Mouse (Mus musculus) neural tube, embryonic 11.5 days (tissue): Measurements from ENCODE around the gene Chpf. TPM values are rescaled to one million over a fixed set of nuclear protein-coding genes. Genes with fewer than 3 reads are reported as not detected.

Experiments
- ATAC-seq: fragments of 200-750 bp; cut with Nextera tagmentation; 2 replicates; pipeline ENCODE4 v1.8.0; 2017; ENCODE audit warnings: moderate number of reproducible peaks, mild to moderate bottlenecking, moderate TSS enrichment, moderate library complexity; ENCODE audit not compliant: insufficient read depth, low FRiP score, low TSS enrichment
- DNase-seq: peaks from one replicate; pipeline ENCODE4 v3.0.0-alpha.2; 2015; ENCODE audit warnings: low spot score
- H3K27ac ChIP-seq: fragments of 300-500 bp; sonication (generic); 2 replicates; pipeline ENCODE4 v1.5.1; 2014; ENCODE audit warnings: low read depth, mild to moderate bottlenecking, low read length
- H3K27me3 ChIP-seq: fragments of 300-500 bp; sonication (generic); 2 replicates; pipeline ENCODE4 v1.6.1; 2014; ENCODE audit warnings: mild to moderate bottlenecking, low read length, mixed read lengths; ENCODE audit not compliant: control insufficient read depth, insufficient read depth
- H3K36me3 ChIP-seq: fragments of 300-500 bp; sonication (generic); 2 replicates; pipeline ENCODE4 v1.6.1; 2014; ENCODE audit warnings: mild to moderate bottlenecking, low read length, moderate library complexity, mixed read lengths; ENCODE audit not compliant: control insufficient read depth, insufficient read depth
- H3K4me1 ChIP-seq: fragments of 300-500 bp; sonication (generic); 2 replicates; pipeline ENCODE4 v1.6.1; 2014; ENCODE audit warnings: low read length, mixed read lengths; ENCODE audit not compliant: control insufficient read depth, insufficient read depth
- H3K4me2 ChIP-seq: fragments of 300-500 bp; sonication (generic); 2 replicates; pipeline ENCODE4 v1.6.1; 2014; ENCODE audit warnings: low read depth, mild to moderate bottlenecking, moderate library complexity
- H3K4me3 ChIP-seq: fragments of 300-500 bp; sonication (generic); 2 replicates; pipeline ENCODE4 v1.5.1; 2014; ENCODE audit warnings: low read depth, low read length
- H3K9ac ChIP-seq: fragments of 300-500 bp; sonication (generic); 2 replicates; pipeline ENCODE4 v1.6.1; 2014; ENCODE audit warnings: mild to moderate bottlenecking, low read length
- H3K9me3 ChIP-seq: fragments of 300-500 bp; sonication (generic); 2 replicates; pipeline ENCODE4 v1.6.1; 2016; ENCODE audit warnings: low read length; ENCODE audit not compliant: control insufficient read depth
- WGBS: fragments of 180-500 bp; shearing (Covaris S2); extraction: QIAGEN DNeasy Blood & Tissue Kit; methylation state at CpG from one replicate; pipeline ENCODE4 v1.1.7; 2014; 5-methylcytosine and 5-hydroxymethylcytosine counted together
- polyA plus RNA-seq: library from polyadenylated mRNA; unstranded; fragments of >200 nt; fragmentation: Nextera tagmentation; extraction: Ambion mirVana; gene quantifications from 2 replicates; pipeline ENCODE4 v1.2.1, GENCODE M21; 2014

Gene Chpf
- polyA plus RNA-seq, 1 experiment from 2014 or later = 27.1 TPM

DNA sequence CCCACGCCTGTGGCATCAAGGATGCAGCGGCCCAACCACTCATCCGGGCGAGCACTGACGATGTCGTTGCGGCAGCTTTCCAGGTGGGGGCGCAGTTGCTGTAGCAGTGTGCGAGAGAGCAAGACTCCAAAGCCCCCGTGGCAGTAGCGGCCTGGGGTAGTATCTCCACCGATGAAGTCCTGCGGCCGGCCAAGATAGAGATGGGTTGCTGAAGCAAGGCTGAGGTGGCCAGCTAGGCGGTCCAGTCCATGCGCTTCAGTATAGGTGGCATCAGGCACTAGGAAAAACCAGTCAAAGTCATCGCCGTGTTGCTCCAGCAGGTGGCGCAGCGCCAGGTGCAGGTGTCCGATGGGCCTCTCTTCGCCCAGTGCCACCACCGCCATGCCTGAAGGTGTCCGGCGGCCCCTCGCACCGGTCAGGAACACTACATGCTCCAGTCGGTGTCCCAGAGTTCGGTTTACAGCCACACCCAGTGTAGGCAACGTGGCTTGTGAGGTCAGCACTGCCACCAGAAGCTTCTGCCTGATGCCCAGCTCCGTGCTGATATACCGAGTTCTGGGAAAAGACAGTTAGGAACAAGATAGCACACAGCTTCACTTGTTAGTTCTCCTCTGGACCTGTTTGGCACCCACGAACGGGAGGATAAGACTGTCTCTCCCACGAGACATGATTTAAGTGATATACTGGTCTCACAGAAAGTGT, 1.7 kb downstream of the Chpf start:
- no peaks in the 10 kb centered on the region for H3K9me3 ChIP-seq
- DNase-seq (peak; percentile 86), ATAC-seq (no peak)
- peaks cover 17% of the 10 kb centered on the region for H3K4me1 ChIP-seq
- H3K36me3 ChIP-seq = peaks cover 10% of the 10 kb centered on the region
- peak overlapping the region; percentile 4; the same call in 1 of the 2 replicates for H3K4me3 ChIP-seq
- no peak overlapping the region for H3K27ac ChIP-seq
- H3K4me2 ChIP-seq = peak overlapping the region; percentile 89
- H3K9ac ChIP-seq = no peak overlapping the region
- WGBS = 16% methylated on average over 35 of the region's 35 CpGs
- peaks cover 2% of the 10 kb centered on the region; the same call in 1 of the 2 replicates for H3K27me3 ChIP-seq

DNA sequence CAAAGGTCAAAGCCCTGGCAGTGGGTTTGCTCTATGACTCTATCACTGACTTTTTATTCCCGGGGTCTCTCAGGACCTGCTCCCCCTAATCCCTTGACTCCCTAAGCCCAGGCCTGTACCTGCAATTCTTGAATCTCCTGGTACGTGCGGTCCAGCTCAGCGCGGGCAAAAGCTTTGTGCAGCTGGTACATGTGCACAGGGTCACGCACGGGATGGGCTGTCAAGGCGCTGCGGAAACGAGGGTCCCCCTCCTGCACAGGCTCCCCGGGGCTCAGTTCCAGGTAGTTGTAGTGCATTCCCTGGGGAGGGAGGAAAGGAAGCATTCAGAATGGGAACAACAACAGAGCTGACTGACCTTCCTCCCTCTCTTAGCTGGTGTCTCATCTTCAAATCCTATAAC, 2.7 kb downstream of the Chpf start:
- Histone ChIP-seq H3K9ac (no peak overlapping the region), H3K4me2 (no peak overlapping the region), H3K36me3 (peaks cover 10% of the 10 kb centered on the region), H3K4me1 (peaks cover 17% of the 10 kb centered on the region), H3K27ac (no peak overlapping the region), H3K9me3 (no peaks in the 10 kb centered on the region), H3K27me3 (no peaks in the 10 kb centered on the region; the same call in 1 of the 2 replicates), H3K4me3 (no peak overlapping the region)
- WGBS = 96% methylated on average over 11 of the region's 11 CpGs
- DNase-seq (no peak), ATAC-seq (no peak)

DNA sequence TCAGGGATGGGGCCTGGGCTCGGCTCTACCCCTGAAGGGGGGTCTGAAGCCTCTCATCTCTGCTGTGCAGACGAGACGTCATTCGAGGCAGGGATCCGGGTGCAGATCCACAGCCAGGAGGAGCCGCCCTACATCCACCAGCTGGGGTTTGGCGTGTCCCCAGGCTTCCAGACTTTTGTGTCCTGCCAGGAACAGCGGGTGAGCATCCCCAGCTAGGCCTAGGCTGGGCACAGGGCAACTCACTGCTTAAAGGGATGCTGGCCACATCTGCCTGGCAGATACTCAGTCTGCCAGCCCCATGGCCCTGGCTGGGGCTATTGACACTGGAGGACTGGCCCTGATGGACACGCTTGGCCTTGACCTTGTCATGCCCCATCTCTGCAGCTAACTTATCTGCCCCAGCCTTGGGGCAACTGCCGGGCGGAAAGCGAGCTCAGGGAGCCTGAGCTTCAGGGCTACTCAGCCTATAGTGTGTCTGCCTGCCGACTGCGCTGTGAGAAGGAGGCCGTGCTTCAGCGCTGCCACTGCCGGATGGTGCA, 9.8 kb downstream of the Chpf start:
- H3K9ac ChIP-seq = no peak overlapping the region
- DNase-seq (no peak), ATAC-seq (no peak)
- WGBS = 84% methylated on average over 17 of the region's 17 CpGs
- H3K4me3 ChIP-seq = no peak overlapping the region
- H3K4me1 ChIP-seq = peaks cover 6% of the 10 kb centered on the region; the same call in 1 of the 2 replicates
- peaks cover 3% of the 10 kb centered on the region; the same call in 1 of the 2 replicates for H3K27me3 ChIP-seq
- H3K4me2 ChIP-seq = no peak overlapping the region
- H3K36me3 ChIP-seq = no peaks in the 10 kb centered on the region; the same call in 1 of the 2 replicates
- no peak overlapping the region for H3K27ac ChIP-seq
- H3K9me3 ChIP-seq = no peaks in the 10 kb centered on the region

DNA sequence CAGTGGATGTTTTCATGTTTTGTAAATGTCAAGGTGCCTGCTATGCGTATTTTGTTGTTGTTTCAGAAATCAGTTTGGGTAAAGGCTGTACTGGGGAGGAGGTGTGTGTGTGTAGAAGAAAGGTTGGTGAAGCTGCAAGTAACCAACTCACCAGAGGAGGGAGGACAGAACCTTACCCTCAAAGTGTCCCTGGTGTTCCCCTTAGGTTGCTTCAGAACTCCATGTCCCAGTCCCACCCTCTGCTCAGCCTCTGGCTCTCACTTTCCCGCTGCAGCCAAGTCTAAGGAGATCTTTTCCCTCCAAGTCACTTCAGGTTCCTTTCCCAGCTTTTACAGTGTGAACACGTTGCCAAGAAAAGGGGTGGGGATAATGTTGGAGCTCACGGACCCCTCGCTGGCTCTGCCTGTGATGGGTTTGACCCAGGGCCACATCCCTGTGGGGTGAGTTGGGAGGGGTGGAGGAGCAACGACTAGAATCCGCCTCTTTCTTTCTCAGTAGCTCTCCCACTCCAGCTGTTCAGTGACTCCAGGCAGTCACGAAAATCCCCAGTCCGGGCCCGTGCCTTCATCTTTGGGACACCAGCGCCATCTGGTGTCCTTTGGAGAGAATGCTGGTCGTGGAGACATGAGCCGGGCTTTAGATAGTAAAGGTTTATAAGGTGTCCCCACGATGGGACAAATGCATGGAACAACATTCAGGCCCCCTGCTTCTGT, 11.7 kb downstream of the Chpf start:
- DNase-seq = peak; percentile 90
- peak; percentile 63 for ATAC-seq
- no peak overlapping the region for H3K27ac ChIP-seq
- WGBS = 6% methylated on average over 14 of the region's 14 CpGs
- H3K27me3 ChIP-seq = peaks cover 3% of the 10 kb centered on the region; the same call in 1 of the 2 replicates
- peaks cover 6% of the 10 kb centered on the region; the same call in 1 of the 2 replicates for H3K4me1 ChIP-seq
- H3K9ac ChIP-seq = no peak overlapping the region
- H3K4me2 ChIP-seq = no peak overlapping the region
- H3K36me3 ChIP-seq = no peaks in the 10 kb centered on the region
- no peaks in the 10 kb centered on the region for H3K9me3 ChIP-seq
- no peak overlapping the region for H3K4me3 ChIP-seq

DNA sequence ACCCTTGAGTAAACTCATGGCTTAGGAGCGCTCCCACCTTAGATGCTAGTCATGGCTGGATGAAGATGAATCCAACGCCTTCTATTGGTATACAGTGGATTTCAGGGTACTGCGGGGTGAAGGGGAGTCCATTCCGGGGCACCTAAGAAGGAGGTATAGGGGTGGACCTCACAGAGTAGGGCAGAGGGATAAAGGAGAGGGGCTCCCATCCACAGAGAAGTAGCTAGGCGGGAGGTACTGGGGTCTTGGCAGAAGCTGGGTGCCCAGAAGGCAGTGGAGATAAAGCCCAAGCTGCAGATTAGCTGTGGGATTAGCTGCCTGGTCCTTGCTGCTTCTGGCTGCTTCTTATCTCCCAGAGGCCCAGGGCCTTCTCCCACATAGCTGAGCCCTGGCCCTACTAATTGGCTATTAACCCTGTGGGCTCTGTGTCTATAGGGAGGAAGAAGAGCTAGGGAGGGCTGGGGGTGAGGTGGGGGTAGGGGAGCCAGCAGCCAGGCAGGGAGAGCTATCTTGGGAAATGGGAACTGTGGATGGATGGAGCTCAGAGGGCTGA, 15.4 kb downstream of the Chpf start:
- no peak for DNase-seq
- Histone ChIP-seq H3K4me1 (peaks cover 14% of the 10 kb centered on the region; the same call in 1 of the 2 replicates), H3K9ac (no peak overlapping the region), H3K36me3 (no peaks in the 10 kb centered on the region), H3K27ac (no peak overlapping the region), H3K27me3 (peaks cover 3% of the 10 kb centered on the region; the same call in 1 of the 2 replicates), H3K4me3 (no peak overlapping the region), H3K4me2 (no peak overlapping the region), H3K9me3 (no peaks in the 10 kb centered on the region)
- WGBS = 87% methylated on average over 5 of the region's 5 CpGs
- no peak for ATAC-seq

DNA sequence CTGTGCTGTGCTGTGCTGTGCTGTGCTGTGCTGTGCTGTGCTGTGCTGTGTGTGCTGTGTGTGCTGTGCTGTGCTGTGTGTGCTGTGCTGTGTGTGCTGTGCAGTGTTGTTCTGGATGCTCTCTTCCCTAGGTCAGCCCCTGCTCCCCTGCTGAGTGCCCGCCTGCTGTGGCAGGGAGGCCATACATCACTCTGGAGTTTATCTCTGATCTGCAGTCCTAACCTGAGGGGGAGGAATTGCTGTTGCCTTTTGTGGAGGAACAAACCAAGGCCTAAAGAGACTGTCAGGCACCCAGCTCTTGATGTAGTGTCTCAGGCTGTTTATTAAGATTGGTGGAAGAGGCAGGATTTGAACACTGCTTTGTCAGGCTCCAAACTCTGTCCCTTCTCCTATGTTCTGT, 16.5 kb downstream of the Chpf start:
- 8% methylated on average over 1 of the region's 1 CpGs for WGBS
- no peak overlapping the region for H3K27ac ChIP-seq

DNA sequence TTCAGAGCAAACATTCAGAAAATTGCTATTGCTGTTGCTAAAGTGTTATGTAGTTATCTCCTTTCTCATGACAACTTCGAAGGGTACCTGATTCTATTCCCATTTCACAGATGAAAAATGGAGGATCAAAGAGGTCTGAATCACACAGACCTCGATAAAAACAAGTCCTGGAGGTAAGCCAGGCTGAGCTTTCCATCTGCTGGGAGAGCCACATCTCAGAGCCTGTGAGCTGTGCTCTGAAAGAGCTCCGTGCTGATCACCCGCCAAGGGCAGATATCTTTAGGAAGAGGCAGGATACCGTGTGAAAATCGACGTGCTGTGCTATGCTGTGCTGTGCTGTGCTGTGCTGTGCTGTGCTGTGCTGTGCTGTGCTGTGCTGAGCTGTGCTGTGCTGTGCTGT, 18.8 kb downstream of the Chpf start:
- DNase-seq (no peak), ATAC-seq (no peak)
- Histone ChIP-seq H3K27me3 (peaks cover 2% of the 10 kb centered on the region; the same call in 1 of the 2 replicates), H3K27ac (no peak overlapping the region), H3K9me3 (no peaks in the 10 kb centered on the region), H3K9ac (no peak overlapping the region), H3K4me3 (no peak overlapping the region), H3K4me2 (no peak overlapping the region), H3K36me3 (no peaks in the 10 kb centered on the region), H3K4me1 (peaks cover 35% of the 10 kb centered on the region)
- WGBS = 80% methylated on average over 7 of the region's 7 CpGs

More for the DNA sequence above, 16.5 kb downstream of the Chpf start:
- Histone ChIP-seq H3K4me3 (no peak overlapping the region), H3K9me3 (no peaks in the 10 kb centered on the region), H3K4me1 (peaks cover 20% of the 10 kb centered on the region; the same call in 1 of the 2 replicates), H3K36me3 (no peaks in the 10 kb centered on the region), H3K4me2 (no peak overlapping the region), H3K9ac (no peak overlapping the region), H3K27me3 (peaks cover 3% of the 10 kb centered on the region; the same call in 1 of the 2 replicates)
- DNase-seq (no peak), ATAC-seq (no peak)

DNA sequence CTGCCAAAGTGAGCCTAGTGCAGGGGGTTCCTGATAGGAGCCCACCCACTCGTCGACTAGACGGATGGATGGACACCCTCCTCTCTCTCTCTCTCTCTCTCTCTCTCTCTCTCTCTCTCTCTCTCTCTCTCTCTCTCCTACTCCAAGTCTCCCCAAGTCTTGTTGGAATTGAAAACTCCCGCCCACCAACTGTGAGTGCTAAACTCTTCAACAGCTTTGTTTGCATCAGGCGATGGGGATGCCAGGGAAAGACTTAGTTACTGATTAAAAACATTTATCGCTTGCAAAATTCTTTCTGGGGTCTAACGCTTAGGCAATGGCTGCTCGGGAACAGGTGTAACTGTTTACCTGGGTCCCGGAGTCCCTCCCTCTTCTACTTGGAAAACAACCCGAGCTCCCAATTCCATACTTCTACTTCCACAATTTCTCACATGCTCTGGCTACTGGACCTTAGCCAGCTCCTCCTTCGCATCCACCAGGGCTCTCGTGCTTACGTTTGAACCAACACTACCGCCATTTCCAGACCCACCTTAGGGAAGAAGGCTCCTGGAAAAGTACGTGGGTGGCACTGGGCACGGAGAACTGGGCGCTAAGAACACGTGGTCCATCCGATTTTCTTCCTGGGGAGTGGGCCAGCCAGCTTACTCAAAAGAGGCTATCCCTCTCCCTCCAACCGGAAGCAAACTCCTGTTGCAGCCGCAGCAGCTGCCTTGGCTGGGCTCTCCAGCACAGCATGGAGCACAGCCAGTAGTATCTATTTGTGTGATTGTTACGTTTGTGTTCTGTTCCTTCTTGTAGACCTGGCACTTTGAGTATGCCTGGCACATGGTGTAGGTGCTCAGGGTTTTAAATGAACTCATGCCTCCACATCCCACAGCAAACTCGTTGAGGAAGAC, 20.1 kb downstream of the Chpf start:
- no peak for DNase-seq
- Histone ChIP-seq H3K27me3 (0 out of 2 replicates have a peak, but pooled peaks cover 2% of the 10 kb centered on the region), H3K4me2 (peak overlapping the region; percentile 39), H3K9ac (peak overlapping the region; percentile 26), H3K9me3 (no peaks in the 10 kb centered on the region), H3K27ac (peak overlapping the region; percentile 75), H3K4me1 (peaks cover 42% of the 10 kb centered on the region), H3K36me3 (no peaks in the 10 kb centered on the region), H3K4me3 (peak overlapping the region; percentile 7; the same call in 1 of the 2 replicates)
- no peak for ATAC-seq
- 20% methylated on average over 23 of the region's 23 CpGs for WGBS
